Mouse (Mus musculus) heart, embryonic 11.5 days (tissue): Measurements from ENCODE around the gene Fam193b. TPM values are rescaled to one million over a fixed set of nuclear protein-coding genes. Genes with fewer than 3 reads are reported as not detected.
A peak's percentile ranks its signal among the peaks of the same experiment; 100 is the strongest.

ENCODE experiments used
- ATAC-seq: fragments of 200-750 bp; cut with Nextera tagmentation; replicated peaks from 2 replicates; pipeline ENCODE4 v1.8.0; 2017; ENCODE audit warnings: moderate library complexity; ENCODE audit not compliant: insufficient number of reproducible peaks, low FRiP score, low TSS enrichment
- H3K27ac ChIP-seq: fragments of 300-500 bp; sonication (generic); 2 replicates; pipeline ENCODE4 v1.5.1; 2014; ENCODE audit warnings: mild to moderate bottlenecking, low read depth, low read length
- H3K27me3 ChIP-seq: fragments of 300-500 bp; sonication (generic); 2 replicates; pipeline ENCODE4 v1.6.1; 2014; ENCODE audit warnings: mild to moderate bottlenecking, low read length, mixed read lengths; ENCODE audit not compliant: control insufficient read depth, insufficient read depth
- H3K36me3 ChIP-seq: fragments of 300-500 bp; sonication (generic); 2 replicates; pipeline ENCODE4 v1.6.1; 2014; ENCODE audit warnings: mild to moderate bottlenecking, low read length, moderate library complexity, mixed read lengths; ENCODE audit not compliant: control insufficient read depth, insufficient read depth
- H3K4me1 ChIP-seq: fragments of 300-500 bp; sonication (generic); 2 replicates; pipeline ENCODE4 v1.6.1; 2014; ENCODE audit warnings: low read length; ENCODE audit not compliant: control insufficient read depth, insufficient read depth
- H3K4me2 ChIP-seq: fragments of 300-500 bp; sonication (generic); 2 replicates; pipeline ENCODE4 v1.6.1; 2014; ENCODE audit warnings: mild to moderate bottlenecking, moderate library complexity
- H3K4me3 ChIP-seq: fragments of 300-500 bp; sonication (generic); 2 replicates; pipeline ENCODE4 v1.5.1; 2014; ENCODE audit warnings: low read depth, low read length
- H3K9ac ChIP-seq: fragments of 300-500 bp; sonication (generic); 2 replicates; pipeline ENCODE4 v1.6.1; 2014; ENCODE audit warnings: mild to moderate bottlenecking, low read depth, low read length, moderate library complexity
- H3K9me3 ChIP-seq: fragments of 300-500 bp; sonication (generic); replicated peaks from 2 replicates; pipeline ENCODE4 v1.6.1; 2016; ENCODE audit warnings: low read length; ENCODE audit not compliant: control insufficient read depth
- WGBS: fragments of 180-500 bp; shearing (Covaris S2); extraction: QIAGEN DNeasy Blood & Tissue Kit; methylation state at CpG from one replicate; pipeline ENCODE4 v1.1.7; 2014; ENCODE audit not compliant: insufficient replicate concordance; 5-methylcytosine and 5-hydroxymethylcytosine counted together
- polyA plus RNA-seq: library from polyadenylated mRNA; unstranded; fragments of >200 nt; fragmentation: Nextera tagmentation; extraction: Ambion mirVana; gene quantifications from 2 replicates; pipeline ENCODE4 v1.2.1, GENCODE M21; 2014

Gene Fam193b
- polyA plus RNA-seq, 1 experiment from 2014 or later, result 19.1 TPM

- WGBS, result 76% methylated on average over 6 of the region's 6 CpGs
- no peak for ATAC-seq
- Histone ChIP-seq H3K4me3 (no peak overlapping the region), H3K27ac (no peak overlapping the region), H3K9me3 (no peaks in the 10 kb centered on the region), H3K36me3 (peaks cover 35% of the 10 kb centered on the region), H3K4me1 (no peaks in the 10 kb centered on the region), H3K27me3 (no peaks in the 10 kb centered on the region), H3K4me2 (no peak overlapping the region), H3K9ac (no peak overlapping the region)
Observed at GRCm38 (mm10) chr13:55544792-55545191, 26.1 kb downstream of the Fam193b start.

- peaks cover 37% of the 10 kb centered on the region for H3K36me3 ChIP-seq
- no peak overlapping the region for H3K9ac ChIP-seq
- 90% methylated on average over 8 of the region's 8 CpGs for WGBS
- H3K9me3 ChIP-seq, result no peaks in the 10 kb centered on the region
- no peak overlapping the region for H3K4me2 ChIP-seq
- H3K27me3 ChIP-seq, result no peaks in the 10 kb centered on the region
- ATAC-seq, result no peak
- H3K4me1 ChIP-seq, result no peaks in the 10 kb centered on the region
- no peak overlapping the region for H3K27ac ChIP-seq
- no peak overlapping the region for H3K4me3 ChIP-seq
Observed at GRCm38 (mm10) chr13:55543447-55543846, 27.5 kb downstream of the Fam193b start.

GRCm38 (mm10) chr13:55542891-55543290, 28.0 kb downstream of the Fam193b start:
- H3K27ac ChIP-seq, result no peak overlapping the region
- no peaks in the 10 kb centered on the region for H3K27me3 ChIP-seq
- ATAC-seq, result no peak
- H3K4me1 ChIP-seq, result no peaks in the 10 kb centered on the region
- no peak overlapping the region for H3K9ac ChIP-seq
- H3K4me3 ChIP-seq, result no peak overlapping the region
- no peak overlapping the region for H3K4me2 ChIP-seq
- peaks cover 32% of the 10 kb centered on the region for H3K36me3 ChIP-seq
- WGBS, result 96% methylated on average over 4 of the region's 4 CpGs
- no peaks in the 10 kb centered on the region for H3K9me3 ChIP-seq

- 94% methylated on average over 2 of the region's 2 CpGs for WGBS
- peaks cover 3% of the 10 kb centered on the region; the same call in 1 of the 2 replicates for H3K4me1 ChIP-seq
- ATAC-seq, result no peak
- H3K4me2 ChIP-seq, result no peak overlapping the region
- H3K27me3 ChIP-seq, result no peaks in the 10 kb centered on the region
- no peak overlapping the region for H3K4me3 ChIP-seq
- H3K9me3 ChIP-seq, result no peaks in the 10 kb centered on the region
- no peak overlapping the region for H3K9ac ChIP-seq
- no peak overlapping the region for H3K27ac ChIP-seq
- peaks cover 27% of the 10 kb centered on the region for H3K36me3 ChIP-seq
Observed at GRCm38 (mm10) chr13:55540933-55541332, 30.0 kb downstream of the Fam193b start.

- ATAC-seq, result peak; percentile 93
- H3K27me3 ChIP-seq, result no peaks in the 10 kb centered on the region
- peaks cover 7% of the 10 kb centered on the region; the same call in 1 of the 2 replicates for H3K4me1 ChIP-seq
- peak within 1 kb of the TSS; percentile 75 for H3K9ac ChIP-seq
- H3K4me2 ChIP-seq, result peak within 1 kb of the TSS; percentile 78
- peak within 1 kb of the TSS; percentile 29 for H3K27ac ChIP-seq
- WGBS, result under 1% methylated on average over 70 of the region's 70 CpGs
- peaks cover 36% of the 10 kb centered on the region for H3K36me3 ChIP-seq
- no peaks in the 10 kb centered on the region for H3K9me3 ChIP-seq
- peak within 1 kb of the TSS; percentile 82 for H3K4me3 ChIP-seq
Observed at GRCm38 (mm10) chr13:55536194-55537175, 34.4 kb downstream of the Fam193b start, which contains the start of gene Ddx41. Gene Ddx41, minus strand, starts transcription at chr13:55536658.

GRCm38 (mm10) chr13:55535796-55536193, 35.1 kb downstream of the Fam193b start:
- H3K4me2 ChIP-seq, result peak overlapping the region; percentile 78
- H3K9ac ChIP-seq, result peak overlapping the region; percentile 75
- H3K9me3 ChIP-seq, result no peaks in the 10 kb centered on the region
- peak; percentile 18; the same call in 1 of the 2 replicates for ATAC-seq
- H3K27ac ChIP-seq, result no peak overlapping the region
- peak overlapping the region; percentile 82 for H3K4me3 ChIP-seq
- peaks cover 35% of the 10 kb centered on the region for H3K36me3 ChIP-seq
- no peaks in the 10 kb centered on the region for H3K27me3 ChIP-seq
- peaks cover 7% of the 10 kb centered on the region; the same call in 1 of the 2 replicates for H3K4me1 ChIP-seq
- 17% methylated on average over 15 of the region's 17 CpGs for WGBS

- peaks cover 37% of the 10 kb centered on the region for H3K36me3 ChIP-seq
- no peak for ATAC-seq
- WGBS, result 92% methylated on average over 15 of the region's 15 CpGs
- no peak overlapping the region for H3K9ac ChIP-seq
- H3K4me1 ChIP-seq, result peaks cover 7% of the 10 kb centered on the region; the same call in 1 of the 2 replicates
- H3K4me3 ChIP-seq, result peak overlapping the region; percentile 82; the same call in 1 of the 2 replicates
- H3K27me3 ChIP-seq, result no peaks in the 10 kb centered on the region
- peak overlapping the region; percentile 78 for H3K4me2 ChIP-seq
- no peaks in the 10 kb centered on the region for H3K9me3 ChIP-seq
- H3K27ac ChIP-seq, result no peak overlapping the region
Observed at GRCm38 (mm10) chr13:55535191-55535590, 35.7 kb downstream of the Fam193b start.

GRCm38 (mm10) chr13:55529198-55529915, 41.6 kb downstream of the Fam193b start, which contains the start of gene Dok3:
Gene Dok3, minus strand, starts transcription at chr13:55529296.
- Histone ChIP-seq H3K27ac (no peak within 1 kb of the TSS), H3K4me1 (no peaks in the 10 kb centered on the region), H3K27me3 (no peaks in the 10 kb centered on the region), H3K36me3 (peaks cover 32% of the 10 kb centered on the region), H3K4me2 (no peak within 1 kb of the TSS), H3K4me3 (no peak within 1 kb of the TSS), H3K9me3 (no peaks in the 10 kb centered on the region), H3K9ac (no peak within 1 kb of the TSS)
- ATAC-seq, result no peak
- WGBS, result 75% methylated on average over 8 of the region's 8 CpGs
